Mouse (Mus musculus): Measurements from ENCODE around the gene Msi2.

DNA sequence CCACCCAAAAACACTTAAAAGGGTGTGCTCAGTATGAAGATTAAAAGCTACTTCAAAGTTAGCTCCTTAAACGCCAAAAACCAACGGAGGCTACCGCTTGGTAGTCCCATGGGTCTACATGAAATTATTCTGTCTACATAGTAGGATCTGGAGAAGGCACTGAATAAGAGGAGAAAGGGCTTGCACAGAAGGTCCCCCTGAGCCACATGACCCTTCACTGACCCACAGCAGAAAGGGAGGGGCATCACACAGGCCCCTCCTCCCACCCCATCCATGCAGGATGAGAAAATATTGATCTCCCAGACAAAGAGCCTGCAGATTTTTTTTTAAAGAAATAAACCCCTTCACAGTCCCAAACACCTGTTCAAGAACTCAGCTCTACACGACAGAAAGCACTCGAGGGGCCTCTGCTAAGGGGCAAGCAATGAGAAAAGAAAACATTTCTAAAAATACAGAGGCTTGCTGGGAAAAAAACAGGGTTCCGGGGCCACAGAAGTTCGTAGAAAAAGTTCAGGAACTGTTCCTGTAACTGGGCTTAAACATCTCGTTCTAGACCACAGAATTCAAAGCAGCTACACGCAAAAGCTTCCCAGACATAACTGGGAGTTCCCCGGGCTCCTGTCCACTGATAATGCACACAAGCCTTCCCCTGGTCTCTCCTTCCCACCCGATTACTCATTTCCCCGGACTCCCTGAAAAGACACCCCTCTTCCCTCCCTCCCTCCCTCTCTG lies 27.6 kb downstream of the Msi2 start:
- TF ChIP-seq POLR2A (IDR thresholded peaks at IDR 0.05; ENCODE audit: extremely low read depth, insufficient read depth, low read length) (no peak), CTCF (IDR thresholded peaks at IDR 0.05; ENCODE audit: low read depth, low read length) (no peak)
